Mouse (Mus musculus) embryonic facial prominence, embryonic 10.5 days (tissue): ENCODE results near the gene Spag9. TPM values are rescaled to one million over a fixed set of nuclear protein-coding genes. Genes with fewer than 3 reads are reported as not detected.

Experiments
- DNase-seq: peaks from one replicate; pipeline ENCODE4 v3.0.0-alpha.2; 2017; ENCODE audit warnings: low spot score
- H3K27ac ChIP-seq: fragments of 300-500 bp; sonication (generic); replicated peaks from 2 replicates; pipeline ENCODE4 v1.5.1; 2016; ENCODE audit warnings: mild to moderate bottlenecking
- H3K27me3 ChIP-seq: fragments of 300-500 bp; sonication (generic); replicated peaks from 2 replicates; pipeline ENCODE4 v1.6.1; 2016; ENCODE audit warnings: low read depth, mild to moderate bottlenecking; ENCODE audit not compliant: poor library complexity, severe bottlenecking
- H3K36me3 ChIP-seq: fragments of 300-500 bp; sonication (generic); replicated peaks from 2 replicates; pipeline ENCODE4 v1.6.1; 2016; ENCODE audit warnings: mild to moderate bottlenecking, moderate library complexity
- H3K4me1 ChIP-seq: fragments of 300-500 bp; sonication (generic); 2 replicates; pipeline ENCODE4 v1.6.1; 2016
- H3K4me3 ChIP-seq: fragments of 300-500 bp; sonication (generic); 2 replicates; pipeline ENCODE4 v1.5.1; 2016; ENCODE audit warnings: mild to moderate bottlenecking, moderate library complexity
- H3K9me3 ChIP-seq: fragments of 300-500 bp; sonication (generic); 2 replicates; pipeline ENCODE4 v1.6.1; 2016; ENCODE audit warnings: mild to moderate bottlenecking
- WGBS: fragments of 180-500 bp; shearing (Covaris S2); methylation state at CpG from one replicate; pipeline ENCODE4 v1.1.7; 2016; 5-methylcytosine and 5-hydroxymethylcytosine counted together
- polyA plus RNA-seq: library from polyadenylated mRNA; unstranded; fragments of >200 nt; fragmentation: Nextera tagmentation; extraction: Ambion mirVana; gene quantifications from 2 replicates; pipeline ENCODE4 v1.2.1, GENCODE M21; 2016

The Spag9 gene
- polyA plus RNA-seq, 1 experiment from 2014 or later, result 35.5 TPM

DNA sequence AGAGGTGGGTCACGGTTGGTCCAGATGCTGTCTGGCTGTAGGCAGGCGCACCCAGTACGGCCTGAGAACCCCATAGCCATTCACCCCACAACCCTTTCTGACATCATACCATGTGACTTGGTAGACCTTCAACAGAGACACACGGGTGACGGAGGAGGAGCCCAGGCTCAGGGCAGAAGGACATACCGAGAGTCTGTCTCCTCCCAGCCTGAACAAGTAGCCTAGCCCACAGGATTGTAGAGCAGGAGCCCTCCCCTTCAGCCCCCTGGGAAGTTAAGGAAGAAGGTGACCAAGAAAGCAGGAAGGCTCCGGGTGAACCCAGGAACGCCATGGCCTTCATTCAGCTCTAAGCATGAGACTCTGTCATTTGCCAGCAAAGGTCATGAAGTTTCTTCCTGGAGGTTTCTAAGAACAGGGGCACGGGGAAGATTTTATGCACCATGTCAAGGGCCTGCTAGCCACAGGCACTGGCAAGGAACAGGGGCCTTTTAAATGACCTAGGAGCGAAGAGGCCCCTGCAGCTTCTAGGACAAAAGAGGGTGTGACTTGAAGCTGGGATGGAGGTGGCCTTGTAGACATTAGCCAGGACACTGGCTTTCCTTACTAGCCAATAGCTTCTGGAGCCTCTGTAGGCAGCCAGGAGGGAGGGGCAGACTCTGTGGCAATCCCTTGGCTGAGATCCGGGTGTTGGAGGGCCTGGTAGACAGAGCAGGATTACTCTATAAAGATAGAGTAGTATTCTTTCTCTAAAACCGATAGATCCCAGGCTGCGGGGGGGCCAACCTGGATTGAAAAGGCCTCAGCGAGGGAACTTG is 163.4 kb downstream of the Spag9 start:
- no peak for DNase-seq
- Histone ChIP-seq H3K27me3 (peaks cover 28% of the 10 kb centered on the region), H3K4me3 (peak overlapping the region; percentile 49; the same call in 1 of the 2 replicates), H3K27ac (peak overlapping the region; percentile 88), H3K4me1 (peaks cover 43% of the 10 kb centered on the region), H3K9me3 (no peaks in the 10 kb centered on the region), H3K36me3 (no peaks in the 10 kb centered on the region)
- 44% methylated on average over 14 of the region's 14 CpGs for WGBS

DNA sequence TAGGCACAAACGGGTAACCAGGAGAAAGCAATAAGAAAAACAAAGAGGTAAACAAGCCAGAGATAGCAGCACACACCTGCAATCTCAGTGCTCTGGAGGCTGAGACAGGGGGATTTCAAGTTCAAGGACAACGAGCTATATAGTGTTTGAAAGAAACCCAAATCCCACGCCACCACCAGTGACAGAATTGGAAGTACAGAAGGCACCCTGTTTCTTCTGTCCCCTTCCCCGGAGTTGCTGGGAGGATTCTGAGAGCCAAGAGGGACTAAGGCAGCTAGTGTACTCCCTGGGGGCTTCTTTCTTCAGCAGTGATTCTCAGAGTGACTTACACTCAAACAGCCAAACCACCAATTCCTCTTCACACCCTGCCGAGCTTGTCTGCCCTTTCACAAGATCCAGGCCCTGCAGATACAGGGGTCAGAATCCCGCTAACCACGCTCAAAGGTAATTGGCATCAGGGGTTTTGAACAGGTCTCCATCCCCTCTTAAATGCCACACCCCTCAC is 164.1 kb downstream of the Spag9 start:
- Histone ChIP-seq H3K36me3 (no peaks in the 10 kb centered on the region), H3K27ac (peak overlapping the region; percentile 88), H3K9me3 (no peaks in the 10 kb centered on the region), H3K27me3 (peaks cover 28% of the 10 kb centered on the region), H3K4me1 (peaks cover 43% of the 10 kb centered on the region), H3K4me3 (peak overlapping the region; percentile 49)
- DNase-seq, result no peak
- 30% methylated on average over 7 of the region's 7 CpGs for WGBS

DNA sequence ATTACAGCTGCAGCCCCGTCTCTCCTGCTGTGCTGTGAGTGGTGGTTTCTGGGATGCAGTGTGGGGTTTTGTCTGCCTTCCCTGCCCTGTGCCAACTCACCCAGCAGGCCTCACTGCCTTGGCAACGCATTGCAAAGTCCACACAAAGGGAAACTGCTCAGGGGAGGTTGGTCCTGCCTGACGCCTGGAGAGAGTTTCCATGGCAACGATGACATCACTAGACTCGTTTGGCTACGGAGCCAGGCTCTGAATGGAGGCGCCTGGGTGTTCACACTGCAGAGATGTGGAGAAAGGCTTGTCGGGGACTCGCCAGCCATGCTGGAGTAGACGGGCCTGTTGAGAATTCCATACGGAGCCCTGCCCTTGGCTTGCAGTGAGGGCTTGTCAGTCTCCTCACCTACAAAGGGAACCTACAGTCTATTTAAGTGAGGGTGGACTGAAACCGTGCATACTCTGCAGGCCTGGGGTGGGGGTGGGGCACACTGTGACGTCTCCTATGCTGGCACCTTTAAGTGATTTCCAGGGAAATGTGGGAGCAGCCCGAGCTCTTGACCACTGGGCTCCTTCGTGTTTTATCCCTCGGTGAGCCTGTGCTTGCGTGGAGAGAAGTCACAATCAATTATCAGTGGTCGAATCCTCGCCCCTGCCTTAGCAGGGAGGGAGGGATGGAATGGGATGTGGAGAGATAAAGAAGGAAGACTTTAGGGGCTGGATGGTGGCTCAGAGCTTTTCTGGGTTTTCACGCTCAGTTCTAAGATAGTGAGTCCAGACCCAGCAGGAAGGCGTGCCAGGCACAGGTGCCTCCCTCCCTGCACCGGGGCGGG is 164.8 kb downstream of the Spag9 start:
- Histone ChIP-seq H3K4me3 (peak overlapping the region; percentile 49), H3K9me3 (no peaks in the 10 kb centered on the region), H3K27ac (peak overlapping the region; percentile 88), H3K4me1 (peaks cover 43% of the 10 kb centered on the region), H3K36me3 (no peaks in the 10 kb centered on the region), H3K27me3 (peaks cover 28% of the 10 kb centered on the region)
- 4% methylated on average over 23 of the region's 23 CpGs for WGBS
- peak; percentile 87 for DNase-seq

DNA sequence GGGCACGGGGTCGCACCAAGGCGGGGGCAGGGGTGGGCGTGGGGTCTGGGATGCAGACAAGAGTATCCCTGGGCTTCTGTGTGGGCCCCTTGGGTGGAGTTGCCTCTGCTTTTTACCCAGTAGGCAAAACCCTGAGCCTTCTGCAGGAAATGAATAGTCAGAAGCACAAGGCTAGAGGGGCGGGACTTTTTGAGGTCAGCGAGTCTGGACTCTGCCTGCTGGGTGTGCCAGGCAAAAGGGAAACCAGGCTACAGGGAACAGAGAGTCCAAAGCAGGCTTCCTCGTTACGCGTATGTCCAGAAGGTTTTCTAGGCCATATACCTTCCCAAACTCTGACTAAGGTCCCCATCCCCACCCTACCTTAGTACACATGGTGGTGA is 165.4 kb downstream of the Spag9 start:
- H3K4me3 ChIP-seq, result peak overlapping the region; percentile 49
- no peaks in the 10 kb centered on the region for H3K36me3 ChIP-seq
- peak; percentile 28 for DNase-seq
- peak overlapping the region; percentile 88 for H3K27ac ChIP-seq
- H3K27me3 ChIP-seq, result peaks cover 28% of the 10 kb centered on the region
- no peaks in the 10 kb centered on the region for H3K9me3 ChIP-seq
- peaks cover 43% of the 10 kb centered on the region for H3K4me1 ChIP-seq
- WGBS, result 32% methylated on average over 9 of the region's 9 CpGs

DNA sequence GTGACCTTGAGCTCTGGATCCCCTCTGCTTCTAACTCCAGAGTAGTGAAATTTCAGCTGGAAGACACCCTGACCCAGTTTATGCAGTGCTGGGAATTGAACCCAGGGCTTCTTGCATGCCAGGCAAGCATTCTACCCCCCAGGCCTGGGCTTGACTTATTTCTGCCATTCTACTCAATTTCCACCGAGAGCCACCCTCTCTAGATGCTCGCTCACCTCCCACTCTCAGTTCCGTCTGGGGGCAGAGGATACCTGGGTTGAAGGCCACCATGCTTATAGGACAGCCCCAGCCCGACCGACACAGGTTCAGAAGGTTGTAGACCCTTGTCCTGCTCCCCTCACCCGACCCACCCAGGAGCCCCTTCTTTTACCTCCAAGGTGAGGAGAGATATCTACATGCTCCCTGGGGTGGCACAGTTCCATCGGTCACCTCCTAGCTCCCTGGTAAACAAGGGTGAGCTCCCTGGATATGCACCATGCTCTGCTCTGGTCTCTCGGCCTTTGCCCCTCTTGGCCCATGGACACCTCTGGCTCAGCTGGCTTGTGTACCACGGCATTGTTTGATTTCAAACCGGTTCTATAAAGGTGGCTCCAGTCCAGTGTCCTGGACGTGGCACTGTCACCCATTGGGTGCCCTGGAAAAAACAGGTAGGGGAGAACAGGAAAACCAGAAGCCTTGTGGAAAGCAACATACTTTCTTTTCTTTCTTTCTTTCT is 166.1 kb downstream of the Spag9 start:
- H3K4me3 ChIP-seq, result no peak overlapping the region
- no peaks in the 10 kb centered on the region for H3K36me3 ChIP-seq
- WGBS, result 86% methylated on average over 11 of the region's 11 CpGs
- H3K4me1 ChIP-seq, result peaks cover 45% of the 10 kb centered on the region
- H3K9me3 ChIP-seq, result no peaks in the 10 kb centered on the region
- peaks cover 28% of the 10 kb centered on the region for H3K27me3 ChIP-seq
- no peak for DNase-seq
- peak overlapping the region; percentile 88 for H3K27ac ChIP-seq

DNA sequence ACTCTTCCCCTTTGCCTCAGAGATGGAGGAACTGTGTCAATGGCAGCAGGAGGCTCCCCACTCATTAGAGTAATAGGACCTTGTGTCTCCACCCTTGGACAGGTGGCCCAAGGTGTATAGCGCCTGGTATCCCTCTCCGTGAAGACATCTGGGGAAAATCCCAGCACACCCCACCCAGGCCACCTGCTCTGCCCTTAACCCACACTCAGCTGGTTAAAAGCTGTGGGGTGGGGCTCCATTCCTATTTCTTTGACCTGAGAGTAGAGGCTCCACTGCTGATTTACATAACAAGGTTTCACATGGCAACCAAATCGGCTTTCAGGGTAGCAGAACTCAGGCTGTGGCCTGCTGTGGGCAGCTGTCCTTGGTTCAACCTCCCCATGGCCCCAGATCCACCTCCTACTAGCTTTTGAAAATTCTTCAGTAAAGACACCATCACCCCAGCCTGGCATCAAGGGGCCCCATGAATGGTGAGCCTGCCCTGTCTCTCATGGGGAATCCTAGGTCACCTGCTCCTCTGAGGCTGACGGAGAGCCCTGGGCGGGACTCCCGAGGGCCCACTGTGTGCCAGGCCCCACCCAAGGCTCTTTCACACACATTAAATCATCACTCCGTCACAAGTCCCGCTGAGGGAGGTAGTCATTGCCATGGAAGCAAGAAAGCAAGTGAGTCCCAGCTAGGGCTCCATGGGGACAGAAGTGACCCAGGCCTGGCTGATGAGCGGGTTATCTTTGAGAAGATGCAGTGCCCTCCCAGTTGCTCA is 167.3 kb downstream of the Spag9 start:
- Histone ChIP-seq H3K36me3 (no peaks in the 10 kb centered on the region), H3K27me3 (peaks cover 28% of the 10 kb centered on the region), H3K4me3 (no peak overlapping the region), H3K27ac (no peak overlapping the region), H3K9me3 (no peaks in the 10 kb centered on the region), H3K4me1 (peaks cover 50% of the 10 kb centered on the region)
- WGBS, result 81% methylated on average over 9 of the region's 9 CpGs
- DNase-seq, result no peak

DNA sequence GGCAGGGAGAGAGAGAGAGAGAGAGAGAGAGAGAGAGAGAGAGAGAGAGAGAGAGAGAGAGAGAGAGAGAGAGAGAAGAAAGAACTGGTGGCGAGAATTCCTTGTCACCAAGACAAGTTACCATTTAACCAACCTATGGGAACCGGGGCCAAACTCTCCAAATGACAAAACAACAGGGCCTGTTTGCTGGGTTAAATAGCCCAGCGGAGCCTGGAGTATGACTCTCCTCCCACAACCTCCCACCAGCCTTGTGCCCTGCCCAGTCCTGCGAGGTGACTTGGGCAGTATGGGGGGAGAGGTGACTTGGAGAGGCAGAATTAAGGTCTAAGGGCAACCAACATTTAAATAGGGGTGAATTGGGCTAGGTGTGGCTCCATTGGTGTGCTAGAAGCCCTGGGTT is 169.9 kb downstream of the Spag9 start:
- WGBS, result 87% methylated on average over 4 of the region's 4 CpGs
- Histone ChIP-seq H3K9me3 (no peaks in the 10 kb centered on the region), H3K27ac (no peak overlapping the region), H3K4me1 (peaks cover 25% of the 10 kb centered on the region), H3K36me3 (no peaks in the 10 kb centered on the region), H3K27me3 (peaks cover 15% of the 10 kb centered on the region; the same call in 1 of the 2 replicates), H3K4me3 (no peak overlapping the region)
- no peak for DNase-seq

DNA sequence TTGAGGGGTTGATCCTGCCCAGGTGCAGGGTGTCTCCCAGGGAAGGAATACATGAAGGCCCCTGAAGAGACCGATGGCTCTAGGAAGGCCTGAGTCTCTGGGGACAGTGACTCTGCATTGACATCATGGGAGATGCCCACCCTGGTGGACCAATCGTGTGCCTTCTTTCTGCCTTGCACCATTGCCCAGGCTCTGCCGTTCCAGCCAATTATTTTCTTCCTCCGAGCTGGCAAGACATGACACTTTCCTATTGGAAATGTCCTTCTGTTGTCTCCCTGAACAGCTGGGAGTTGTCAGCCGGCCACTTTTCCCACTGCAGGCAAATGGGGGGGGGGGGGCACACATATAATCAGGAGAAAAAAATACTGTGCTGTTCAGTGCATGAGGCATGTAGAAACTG is 172.3 kb downstream of the Spag9 start:
- Histone ChIP-seq H3K27ac (no peak overlapping the region), H3K4me1 (peaks cover 13% of the 10 kb centered on the region), H3K9me3 (no peaks in the 10 kb centered on the region), H3K36me3 (no peaks in the 10 kb centered on the region), H3K27me3 (no peaks in the 10 kb centered on the region), H3K4me3 (no peak overlapping the region)
- 75% methylated on average over 5 of the region's 5 CpGs for WGBS
- DNase-seq, result no peak

DNA sequence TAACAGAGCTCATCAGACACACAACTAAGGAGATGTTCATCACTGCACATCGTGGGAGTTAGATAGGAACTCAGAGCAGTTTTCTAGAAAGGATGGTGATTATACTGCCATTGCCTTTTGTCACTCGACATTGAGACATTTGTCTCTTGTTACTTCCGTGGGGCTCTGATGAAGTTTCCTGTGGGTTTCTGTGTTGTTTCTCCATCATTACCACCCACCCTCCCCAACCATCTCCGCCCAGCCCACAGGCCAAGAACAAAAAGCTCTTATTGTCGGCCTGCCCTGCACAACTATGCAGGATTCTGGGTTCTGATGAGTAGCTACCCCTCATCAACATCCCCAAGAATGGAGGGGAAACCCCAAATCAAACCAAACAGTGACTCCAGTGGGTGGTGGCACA is 173.7 kb downstream of the Spag9 start:
- DNase-seq, result no peak
- WGBS, result 77% methylated on average over 5 of the region's 5 CpGs
- H3K4me1 ChIP-seq, result peaks cover 11% of the 10 kb centered on the region

DNA sequence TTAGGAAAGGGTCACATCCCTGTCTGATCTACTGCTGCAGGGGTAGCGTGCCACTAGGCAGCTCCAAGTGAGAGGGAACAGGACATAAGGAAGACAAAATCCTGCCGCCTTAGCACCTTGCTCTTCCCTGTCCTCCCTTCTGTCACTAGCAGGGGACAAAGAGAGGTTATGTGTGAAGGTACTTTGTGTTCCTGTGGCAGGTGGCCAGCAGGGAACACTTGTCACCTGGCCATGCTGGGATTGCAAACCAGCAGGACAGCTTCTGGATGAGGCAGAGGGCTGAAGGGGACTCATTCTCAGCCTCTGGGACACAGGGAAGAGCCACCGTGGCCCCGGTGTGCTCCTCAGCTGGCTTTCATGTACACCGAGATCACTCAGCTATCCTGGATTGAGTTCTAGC is 175.8 kb downstream of the Spag9 start:
- Histone ChIP-seq H3K9me3 (no peaks in the 10 kb centered on the region), H3K4me1 (peaks cover 20% of the 10 kb centered on the region), H3K4me3 (no peak overlapping the region), H3K27me3 (no peaks in the 10 kb centered on the region), H3K36me3 (no peaks in the 10 kb centered on the region), H3K27ac (no peak overlapping the region)
- WGBS, result 92% methylated on average over 5 of the region's 5 CpGs
- no peak for DNase-seq

More for the DNA sequence above, 173.7 kb downstream of the Spag9 start:
- Histone ChIP-seq H3K9me3 (no peaks in the 10 kb centered on the region), H3K27me3 (no peaks in the 10 kb centered on the region), H3K36me3 (no peaks in the 10 kb centered on the region), H3K27ac (no peak overlapping the region), H3K4me3 (no peak overlapping the region)

DNA sequence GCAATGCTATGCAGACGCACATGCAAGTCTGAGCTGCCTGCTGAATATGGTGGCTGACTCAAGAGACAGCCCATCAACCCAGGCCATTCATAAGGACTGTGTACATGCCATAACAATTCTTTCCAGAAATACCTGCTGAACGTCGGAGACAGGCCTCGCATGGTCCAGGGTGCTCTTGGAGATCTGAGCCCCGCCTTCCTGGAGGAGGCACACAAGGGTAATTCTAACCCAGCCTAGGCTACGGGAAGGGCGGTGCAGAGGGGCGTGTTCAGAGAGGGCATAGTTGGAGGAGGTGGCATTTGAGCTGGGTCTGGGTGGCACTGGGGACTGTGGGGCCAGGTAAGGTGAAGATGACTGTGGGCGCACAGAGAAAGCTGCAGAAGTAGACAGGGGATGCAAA is 176.3 kb downstream of the Spag9 start:
- Histone ChIP-seq H3K36me3 (no peaks in the 10 kb centered on the region), H3K9me3 (no peaks in the 10 kb centered on the region), H3K27me3 (no peaks in the 10 kb centered on the region), H3K27ac (no peak overlapping the region), H3K4me3 (no peak overlapping the region), H3K4me1 (peaks cover 15% of the 10 kb centered on the region)
- no peak for DNase-seq
- 81% methylated on average over 9 of the region's 9 CpGs for WGBS

DNA sequence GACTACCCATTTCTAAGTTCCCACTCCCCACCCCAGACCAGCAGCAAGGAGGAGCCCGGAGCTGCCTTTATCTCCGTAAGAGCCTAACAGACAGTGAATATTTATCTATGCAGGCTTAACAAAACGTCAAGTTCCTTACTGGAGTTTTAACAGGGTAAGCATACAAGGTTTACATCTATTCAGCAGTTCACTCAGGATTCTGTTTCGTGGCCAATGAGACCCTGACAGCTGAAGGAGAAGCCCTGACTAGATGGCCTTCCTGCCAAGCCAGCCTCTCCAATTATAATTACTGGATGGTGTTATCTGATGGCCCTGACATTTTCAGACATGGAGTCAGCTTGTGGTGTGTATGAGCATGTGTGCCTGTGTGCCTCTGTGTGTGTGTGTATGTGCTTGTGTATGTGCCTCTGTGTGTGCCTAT is 177.8 kb downstream of the Spag9 start:
- H3K4me3 ChIP-seq, result no peak overlapping the region
- WGBS, result 66% methylated on average over 4 of the region's 4 CpGs
- 0 out of 2 replicates have a peak overlapping the region, but pooled peaks have one; percentile 2 for H3K27ac ChIP-seq
- peaks cover 12% of the 10 kb centered on the region for H3K4me1 ChIP-seq
- no peak for DNase-seq
- no peaks in the 10 kb centered on the region for H3K27me3 ChIP-seq
- H3K36me3 ChIP-seq, result no peaks in the 10 kb centered on the region
- no peaks in the 10 kb centered on the region for H3K9me3 ChIP-seq
